Mouse (Mus musculus): ENCODE results near the gene 5730455P16Rik.

- TF ChIP-seq POLR2A (IDR thresholded peaks at IDR 0.05; ENCODE audit: low read depth, low read length) (no peak), CTCF (conservative IDR thresholded peaks at IDR 0.05; ENCODE audit: insufficient read depth, insufficient read length, low read depth, low read length) (no peak)
These were observed 47.5 kb upstream of the 5730455P16Rik start for GRCm38 (mm10) chr11:80425247-80425778.

Measured in kidney, adult 2 months (tissue).